8 mouse cellular contexts compared by ENCODE assay signal in the genomic region with DNA sequence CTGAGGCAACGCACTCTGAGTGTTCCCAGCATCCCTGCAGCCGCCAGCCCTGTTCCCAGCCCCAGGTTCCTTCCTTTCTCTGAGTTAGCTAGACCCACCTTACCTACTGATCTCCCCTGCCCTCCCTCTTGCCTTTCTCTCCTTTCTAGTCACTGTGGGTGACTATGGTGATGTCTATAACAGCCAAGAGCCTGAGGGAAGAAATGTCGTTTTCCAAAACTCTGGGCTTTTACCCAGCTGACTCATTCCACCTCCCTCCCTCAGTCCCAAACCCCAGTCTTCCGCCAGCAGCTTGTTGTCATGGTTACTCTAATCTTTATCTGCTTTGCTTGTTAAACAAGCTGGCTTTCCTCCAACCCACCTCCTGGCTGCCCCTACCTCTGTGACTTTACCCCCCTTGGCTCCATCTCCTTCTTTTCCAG.
DNase-seq lines count a peak whose midpoint lies in the region; TF ChIP-seq lines count a peak whose summit lies in the region.
"Had no signal": no experiment of that assay in that cellular context is flagged by ENCODE, and none has a peak within 500 bp of the region (broad histone marks: within the 10 kb centered on the region; RNA-seq: fewer than 3 reads in every experiment).

No protein-coding gene starts in this region.

- H3K27me3 ChIP-seq in heart, adult 2 months (ENCODE audit: control insufficient read depth, insufficient read depth, low read length) = no peaks in the 10 kb centered on the region
- H3K27me3 ChIP-seq: liver, embryonic 15.5 days had no signal

- H3K4me1 ChIP-seq in heart, adult 2 months (ENCODE audit: control insufficient read depth, insufficient read depth, low read length) = no peaks in the 10 kb centered on the region
- H3K4me1 ChIP-seq: liver, embryonic 15.5 days had no signal

- no peak overlapping the region for H3K9ac ChIP-seq in heart, adult 2 months (ENCODE audit: low read depth, low read length)
- H3K9ac ChIP-seq: liver, embryonic 15.5 days had no signal

- TF ChIP-seq CTCF in heart, adult 2 months (IDR thresholded peaks at IDR 0.05) = no peak

- no peaks in the 10 kb centered on the region for H3K36me3 ChIP-seq in heart, adult 2 months (ENCODE audit: control insufficient read depth, insufficient read depth, low read length)
- H3K36me3 ChIP-seq: liver, embryonic 15.5 days had no signal

- H3K79me2 ChIP-seq in heart, adult 2 months (replicated peaks; ENCODE audit: control insufficient read depth, insufficient read depth, low read length) = no peaks in the 10 kb centered on the region

- no peak for TF ChIP-seq POLR2A in heart, adult 2 months (IDR thresholded peaks at IDR 0.05; ENCODE audit: insufficient read depth, low read depth, low read length)

- peak; percentile 30 for DNase-seq in retina, adult 2 months (ENCODE audit: low read depth, low spot score)
- DNase-seq in retina, embryonic 14.5 days (ENCODE audit: low spot score) = no peak
- DNase-seq in cerebellum, adult 9-11 months = peak; percentile 50
- DNase-seq in heart, adult 2 months = peak; percentile 23 to 26
- peak; percentile 68 for DNase-seq in left cerebral cortex, adult 11 months (ENCODE audit: low spot score)
- peak; percentile 70 to 82 for DNase-seq in right cerebral cortex, postnatal 10 days (ENCODE audit: low spot score in 2 of 2)
- no peak for DNase-seq in spleen, adult 12 weeks (ENCODE audit: low spot score)

- WGBS in heart, adult 2 months = 52% methylated on average over 4 of the region's 4 CpGs

- H3K27ac ChIP-seq in heart, adult 2 months = no peak overlapping the region
- H3K27ac ChIP-seq: liver, embryonic 15.5 days had no signal

- intact Hi-C loops in heart, adult 2 months (cut with DNase I) = no loop called here

- TF ChIP-seq EP300 in heart, adult 2 months (IDR thresholded peaks at IDR 0.05; ENCODE audit: insufficient read depth, low read depth, low read length) = no peak

- no peak overlapping the region for H3K4me3 ChIP-seq in heart, adult 2 months
- H3K4me3 ChIP-seq: liver, embryonic 15.5 days had no signal

Comparison
In these comparisons a context has a peak if more than half of its experiments do, and no peak if none do; other contexts are left out.
1. DNase-seq: peak in retina, adult 2 months (single experiment), cerebellum, adult 9-11 months (single experiment), heart, adult 2 months (2 of 2), left cerebral cortex, adult 11 months (single experiment) and right cerebral cortex, postnatal 10 days (2 of 2); none in retina, embryonic 14.5 days (single experiment) and spleen, adult 12 weeks (single experiment).